Mouse (Mus musculus) stomach, embryonic 15.5 days (tissue): ENCODE measurements around the gene Lamb3. TPM values are rescaled to one million over a fixed set of nuclear protein-coding genes. Genes with fewer than 3 reads are reported as not detected.
A peak's percentile ranks its signal among the peaks of the same experiment; 100 is the strongest.

Experiments
- ATAC-seq: fragments of 200-750 bp; cut with Nextera tagmentation; 2 replicates; pipeline ENCODE4 v1.8.0; 2017; ENCODE audit warnings: low read depth, moderate number of reproducible peaks, moderate TSS enrichment; ENCODE audit not compliant: insufficient read depth, low FRiP score
- H3K27ac ChIP-seq: fragments of 300-500 bp; sonication (generic); 2 replicates; pipeline ENCODE4 v1.5.1; 2015; ENCODE audit warnings: mild to moderate bottlenecking, inconsistent platforms
- H3K27me3 ChIP-seq: fragments of 300-500 bp; sonication (generic); replicated peaks from 2 replicates; pipeline ENCODE4 v1.6.1; 2015; ENCODE audit warnings: inconsistent platforms
- H3K36me3 ChIP-seq: fragments of 300-500 bp; sonication (generic); 2 replicates; pipeline ENCODE4 v1.6.1; 2015; ENCODE audit warnings: inconsistent platforms
- H3K4me1 ChIP-seq: fragments of 300-500 bp; sonication (generic); 2 replicates; pipeline ENCODE4 v1.6.1; 2015; ENCODE audit warnings: inconsistent platforms
- H3K4me2 ChIP-seq: fragments of 300-500 bp; sonication (generic); 2 replicates; pipeline ENCODE4 v1.6.1; 2015; ENCODE audit warnings: mild to moderate bottlenecking, inconsistent platforms
- H3K4me3 ChIP-seq: fragments of 300-500 bp; sonication (generic); replicated peaks from 2 replicates; pipeline ENCODE4 v1.5.1; 2015; ENCODE audit warnings: inconsistent platforms
- H3K9ac ChIP-seq: fragments of 300-500 bp; sonication (generic); 2 replicates; pipeline ENCODE4 v1.6.1; 2015; ENCODE audit warnings: inconsistent platforms
- H3K9me3 ChIP-seq: fragments of 300-500 bp; sonication (generic); 2 replicates; pipeline ENCODE4 v1.6.1; 2016; ENCODE audit warnings: inconsistent platforms
- WGBS: fragments of 180-500 bp; shearing (Covaris S2); methylation state at CpG from one replicate; pipeline ENCODE4 v1.1.7; 2015; 5-methylcytosine and 5-hydroxymethylcytosine counted together
- polyA plus RNA-seq: library from polyadenylated mRNA; unstranded; fragments of >200 nt; fragmentation: Nextera tagmentation; extraction: Ambion mirVana; gene quantifications from 2 replicates; pipeline ENCODE4 v1.2.1, GENCODE M21; 2015

Lamb3 gene
- polyA plus RNA-seq, 1 experiment from 2014 or later = 12.5 TPM

DNA sequence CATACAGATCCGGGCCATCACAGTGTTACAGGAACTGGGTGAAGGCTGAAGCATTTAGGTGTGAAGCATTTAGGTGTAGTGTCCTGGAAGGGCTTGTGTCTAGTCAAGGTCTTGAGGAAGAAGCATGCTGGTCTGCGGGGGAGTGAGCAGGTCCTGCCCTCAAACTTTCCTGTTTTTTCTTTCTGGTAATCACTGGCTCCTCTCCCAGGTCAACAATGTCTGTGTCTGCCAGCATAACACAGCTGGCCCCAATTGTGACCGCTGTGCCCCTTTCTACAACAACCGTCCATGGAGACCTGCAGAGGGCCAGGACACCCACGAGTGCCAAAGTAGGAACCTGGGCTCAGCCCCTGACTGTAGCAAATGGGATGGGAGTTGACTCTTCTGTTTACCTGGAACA, 120.2 kb downstream of the Lamb3 start:
- Histone ChIP-seq H3K4me3 (no peak overlapping the region), H3K4me2 (no peak overlapping the region), H3K4me1 (no peaks in the 10 kb centered on the region), H3K9ac (no peak overlapping the region), H3K36me3 (no peaks in the 10 kb centered on the region), H3K9me3 (no peaks in the 10 kb centered on the region), H3K27me3 (no peaks in the 10 kb centered on the region), H3K27ac (no peak overlapping the region)
- WGBS = 71% methylated on average over 5 of the region's 5 CpGs
- ATAC-seq = no peak

DNA sequence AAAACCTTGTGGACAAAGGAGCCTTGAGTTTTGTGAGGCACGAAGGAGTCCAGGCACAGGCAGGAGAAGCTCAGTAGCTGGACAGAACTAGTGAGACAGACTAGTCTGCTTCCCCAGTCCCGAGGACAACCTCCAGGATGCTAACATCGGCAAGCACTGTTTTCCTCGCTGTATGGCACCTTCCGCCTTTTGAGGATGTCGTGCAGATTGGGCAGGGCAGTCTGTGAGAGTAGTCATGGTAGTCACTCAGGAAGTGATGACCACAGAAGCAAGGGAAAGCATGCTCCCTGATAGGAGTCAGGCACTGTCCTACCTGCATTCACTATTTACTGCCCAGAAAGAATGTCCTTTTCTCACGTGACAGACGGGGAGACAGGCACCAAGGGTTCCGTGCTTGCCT, 122.1 kb downstream of the Lamb3 start:
- H3K9ac ChIP-seq = no peak overlapping the region
- H3K27ac ChIP-seq = no peak overlapping the region
- H3K36me3 ChIP-seq = no peaks in the 10 kb centered on the region
- 85% methylated on average over 9 of the region's 9 CpGs for WGBS
- no peak overlapping the region for H3K4me3 ChIP-seq
- no peak overlapping the region for H3K4me2 ChIP-seq
- H3K4me1 ChIP-seq = no peaks in the 10 kb centered on the region; the same call in 1 of the 2 replicates
- no peak for ATAC-seq
- H3K27me3 ChIP-seq = no peaks in the 10 kb centered on the region
- H3K9me3 ChIP-seq = no peaks in the 10 kb centered on the region

DNA sequence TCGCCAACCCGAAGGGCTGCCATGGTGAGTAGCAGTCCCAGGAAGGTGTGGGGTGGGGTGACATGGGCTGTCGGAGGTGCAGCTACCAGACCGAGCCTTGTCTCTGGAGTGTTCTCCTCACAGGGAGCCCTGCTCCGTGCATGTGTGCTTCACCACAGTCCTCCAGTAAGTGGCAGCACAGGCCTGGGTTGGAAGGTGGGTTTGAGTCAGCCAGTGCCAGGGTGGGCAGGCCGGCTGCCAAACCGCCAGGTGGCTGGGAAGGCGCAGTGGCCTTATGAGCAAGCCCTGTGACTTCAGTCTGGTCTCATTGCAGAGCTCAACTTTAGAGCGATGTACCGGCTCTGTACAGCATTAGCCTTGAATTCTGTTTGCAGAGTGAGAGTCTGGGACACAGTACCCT, 122.7 kb downstream of the Lamb3 start:
- Histone ChIP-seq H3K9me3 (no peaks in the 10 kb centered on the region), H3K9ac (no peak overlapping the region), H3K27ac (no peak overlapping the region), H3K4me3 (no peak overlapping the region), H3K4me1 (peaks cover 3% of the 10 kb centered on the region; the same call in 1 of the 2 replicates), H3K27me3 (no peaks in the 10 kb centered on the region), H3K36me3 (no peaks in the 10 kb centered on the region), H3K4me2 (no peak overlapping the region)
- 47% methylated on average over 10 of the region's 10 CpGs for WGBS
- peak; percentile 41; the same call in 1 of the 2 replicates for ATAC-seq

DNA sequence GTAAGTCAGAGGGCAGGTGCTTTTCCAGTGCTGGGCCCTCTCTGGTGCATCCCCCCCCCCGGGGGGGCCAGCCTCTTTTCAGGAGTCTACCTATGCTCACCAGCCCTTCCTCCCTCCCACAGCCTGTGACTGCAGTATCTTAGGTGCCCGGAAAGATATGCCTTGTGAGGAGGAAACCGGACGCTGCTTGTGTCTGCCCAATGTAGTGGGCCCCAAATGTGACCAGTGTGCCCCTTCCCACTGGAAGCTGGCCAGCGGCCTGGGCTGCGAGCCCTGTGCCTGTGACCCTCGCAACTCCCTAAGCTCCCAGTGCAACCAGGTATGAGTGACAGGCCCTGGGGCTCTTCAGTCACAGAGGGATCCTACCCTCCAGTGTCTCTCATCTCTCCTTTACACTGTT, 123.1 kb downstream of the Lamb3 start:
- Histone ChIP-seq H3K36me3 (no peaks in the 10 kb centered on the region), H3K4me3 (no peak overlapping the region), H3K4me2 (no peak overlapping the region), H3K9ac (no peak overlapping the region), H3K9me3 (no peaks in the 10 kb centered on the region), H3K4me1 (peaks cover 3% of the 10 kb centered on the region; the same call in 1 of the 2 replicates), H3K27ac (no peak overlapping the region), H3K27me3 (no peaks in the 10 kb centered on the region)
- 83% methylated on average over 7 of the region's 7 CpGs for WGBS
- ATAC-seq = no peak

DNA sequence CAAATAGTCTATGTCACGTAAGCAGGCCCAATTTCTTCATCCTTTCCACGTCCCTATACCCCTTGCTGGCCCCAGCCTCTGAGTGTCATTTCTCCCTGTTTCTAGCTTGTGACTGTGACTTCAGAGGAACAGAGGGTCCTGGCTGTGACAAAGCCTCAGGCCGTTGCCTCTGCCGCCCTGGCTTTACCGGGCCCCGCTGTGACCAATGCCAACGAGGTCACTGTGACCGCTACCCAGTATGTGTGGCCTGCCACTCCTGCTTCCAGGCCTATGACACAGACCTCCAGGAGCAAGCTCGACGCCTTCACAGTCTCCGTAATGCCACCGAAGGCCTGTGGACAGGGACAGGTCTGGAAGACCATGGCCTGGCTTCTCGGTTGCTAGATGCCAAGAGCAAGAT, 124.5 kb downstream of the Lamb3 start:
- Histone ChIP-seq H3K27ac (no peak overlapping the region), H3K9me3 (no peaks in the 10 kb centered on the region), H3K4me1 (peaks cover 3% of the 10 kb centered on the region; the same call in 1 of the 2 replicates), H3K4me3 (no peak overlapping the region), H3K9ac (no peak overlapping the region), H3K4me2 (no peak overlapping the region), H3K36me3 (no peaks in the 10 kb centered on the region), H3K27me3 (no peaks in the 10 kb centered on the region)
- ATAC-seq = no peak
- WGBS = 83% methylated on average over 13 of the region's 13 CpGs

DNA sequence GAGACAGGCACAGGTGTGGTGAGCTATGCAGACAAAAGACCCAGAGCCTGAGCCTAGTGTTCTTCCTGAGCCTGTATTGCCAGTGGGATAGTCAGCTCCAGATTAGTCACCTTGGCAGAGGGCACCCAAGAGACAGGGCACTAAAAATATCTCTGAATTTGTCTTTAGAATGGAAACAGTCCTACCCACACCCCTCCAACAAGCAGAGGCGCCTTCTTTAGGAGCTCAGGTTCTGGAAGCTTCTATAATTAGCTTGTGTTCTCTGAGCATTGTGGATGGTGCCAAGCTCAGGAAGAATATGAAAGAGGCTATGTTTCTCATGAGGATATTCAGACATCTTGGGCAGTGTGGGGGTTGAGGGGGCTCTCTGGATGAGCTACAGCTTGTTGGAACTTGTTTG, 125.2 kb downstream of the Lamb3 start:
- no peak overlapping the region for H3K9ac ChIP-seq
- no peak overlapping the region for H3K4me2 ChIP-seq
- H3K9me3 ChIP-seq = no peaks in the 10 kb centered on the region
- no peak for ATAC-seq
- no peak overlapping the region for H3K27ac ChIP-seq
- 68% methylated on average over 1 of the region's 1 CpGs for WGBS
- no peaks in the 10 kb centered on the region for H3K27me3 ChIP-seq
- no peaks in the 10 kb centered on the region for H3K36me3 ChIP-seq
- H3K4me3 ChIP-seq = no peak overlapping the region
- peaks cover 3% of the 10 kb centered on the region; the same call in 1 of the 2 replicates for H3K4me1 ChIP-seq

DNA sequence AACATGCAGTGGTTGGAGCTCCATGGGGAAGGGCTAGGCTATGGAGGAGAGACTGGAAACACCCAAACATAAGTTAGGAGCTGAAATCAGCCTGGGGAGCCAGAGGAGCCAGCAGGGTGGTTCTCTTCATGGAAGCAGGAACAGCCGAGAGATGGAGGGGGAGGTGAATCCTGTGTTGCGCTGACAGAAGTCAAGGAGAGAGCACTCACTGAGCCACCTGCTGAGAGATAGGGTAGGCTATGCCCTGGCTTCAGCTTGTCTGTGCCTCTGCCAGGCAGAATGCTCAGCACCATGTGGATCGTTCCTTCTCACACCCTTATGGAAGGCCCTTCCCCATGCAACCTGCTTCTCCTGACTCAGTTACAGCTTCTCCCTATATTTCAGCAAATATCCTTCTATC, 126.3 kb downstream of the Lamb3 start:
- H3K4me2 ChIP-seq = no peak overlapping the region
- peaks cover 3% of the 10 kb centered on the region; the same call in 1 of the 2 replicates for H3K4me1 ChIP-seq
- H3K27ac ChIP-seq = no peak overlapping the region
- H3K9ac ChIP-seq = no peak overlapping the region
- no peaks in the 10 kb centered on the region for H3K36me3 ChIP-seq
- no peak for ATAC-seq
- no peaks in the 10 kb centered on the region for H3K27me3 ChIP-seq
- 71% methylated on average over 3 of the region's 3 CpGs for WGBS
- H3K4me3 ChIP-seq = no peak overlapping the region
- no peaks in the 10 kb centered on the region for H3K9me3 ChIP-seq

DNA sequence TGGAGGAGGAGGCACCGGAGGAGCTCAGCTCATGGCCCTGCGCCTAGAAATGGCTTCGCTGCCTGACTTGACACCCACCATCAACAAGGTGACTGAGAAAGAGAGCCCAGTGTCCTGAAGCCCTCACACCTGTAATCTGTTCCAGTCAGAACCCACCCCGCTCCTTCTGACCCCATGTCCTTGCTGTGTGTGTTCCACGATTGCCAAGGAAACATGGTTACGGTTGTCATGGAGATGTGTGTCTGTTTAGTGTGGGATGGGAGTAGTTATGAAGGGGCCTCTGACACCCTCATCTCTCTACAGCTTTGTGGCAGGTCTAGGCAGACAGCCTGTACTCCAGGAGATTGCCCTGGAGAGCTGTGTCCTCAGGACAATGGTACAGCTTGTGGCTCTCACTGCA, 127.0 kb downstream of the Lamb3 start:
- Histone ChIP-seq H3K4me3 (no peak overlapping the region), H3K4me1 (peaks cover 3% of the 10 kb centered on the region; the same call in 1 of the 2 replicates), H3K4me2 (no peak overlapping the region), H3K27me3 (no peaks in the 10 kb centered on the region), H3K9ac (no peak overlapping the region), H3K27ac (no peak overlapping the region), H3K9me3 (no peaks in the 10 kb centered on the region), H3K36me3 (no peaks in the 10 kb centered on the region)
- 70% methylated on average over 6 of the region's 6 CpGs for WGBS
- ATAC-seq = no peak

DNA sequence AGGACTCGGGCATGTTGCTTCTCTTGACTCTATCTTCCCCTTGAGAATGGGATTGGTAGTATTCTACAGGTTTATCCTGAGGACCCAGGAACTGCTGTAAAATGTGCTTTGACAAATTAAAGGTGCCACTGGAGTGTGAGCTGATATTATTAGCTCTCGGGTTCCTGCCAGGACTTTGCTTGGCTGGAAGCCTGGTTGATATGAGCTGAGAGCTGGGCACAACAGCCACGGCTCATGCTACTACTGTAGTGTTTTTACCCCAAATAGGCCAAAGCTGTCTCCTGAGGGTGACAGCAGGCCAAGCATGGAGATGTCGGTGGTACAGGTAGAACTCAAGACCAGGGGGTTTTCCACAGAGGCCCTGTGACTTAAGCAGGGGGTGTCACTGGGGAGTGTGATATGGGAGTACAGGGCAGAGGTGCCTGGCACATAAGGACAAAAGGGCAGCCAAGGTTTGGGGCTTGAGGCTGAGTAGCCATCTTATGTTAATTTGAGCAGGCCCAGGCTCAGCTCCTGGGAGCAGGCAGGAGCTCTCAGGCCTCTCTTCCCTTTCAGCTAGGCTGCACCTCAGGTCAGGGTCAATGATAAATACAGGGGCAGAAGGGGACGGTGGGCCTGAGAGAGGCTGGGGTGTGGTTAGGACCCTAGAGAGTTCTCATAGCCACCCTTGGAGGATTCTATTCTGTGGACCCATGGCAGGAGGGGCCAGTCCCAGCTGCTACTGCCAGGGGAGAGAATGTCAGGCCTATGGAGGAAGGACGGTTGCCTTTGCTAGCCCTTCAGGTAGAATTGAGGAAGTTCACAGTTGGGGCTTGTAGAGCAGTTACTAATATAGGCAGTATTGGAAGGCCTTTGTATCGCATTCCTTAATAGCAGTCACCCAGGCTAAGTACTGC, 128.9 kb downstream of the Lamb3 start:
- ATAC-seq = no peak
- Histone ChIP-seq H3K27ac (no peak overlapping the region), H3K4me1 (peaks cover 3% of the 10 kb centered on the region; the same call in 1 of the 2 replicates), H3K4me3 (no peak overlapping the region), H3K27me3 (no peaks in the 10 kb centered on the region; the same call in 1 of the 2 replicates), H3K9ac (no peak overlapping the region), H3K4me2 (no peak overlapping the region), H3K36me3 (no peaks in the 10 kb centered on the region), H3K9me3 (no peaks in the 10 kb centered on the region)
- WGBS = 73% methylated on average over 7 of the region's 7 CpGs

DNA sequence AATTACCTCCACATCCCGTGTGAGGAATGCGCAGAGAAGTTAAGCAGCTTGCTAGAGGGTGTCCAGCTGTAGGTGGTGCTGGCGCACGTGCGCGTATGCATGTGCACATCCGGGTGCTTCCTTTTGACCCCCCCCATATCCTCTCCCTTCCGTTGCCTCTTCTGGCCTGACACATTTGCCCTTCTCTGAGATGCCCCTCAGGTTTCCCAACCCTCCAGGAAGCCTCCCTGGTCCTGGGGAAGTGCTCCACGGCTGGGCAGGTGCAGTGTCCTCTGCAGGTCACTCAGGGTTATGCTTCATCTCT, 129.5 kb downstream of the Lamb3 start:
- ATAC-seq = no peak
- no peak overlapping the region for H3K27ac ChIP-seq
- no peaks in the 10 kb centered on the region for H3K36me3 ChIP-seq
- 78% methylated on average over 9 of the region's 9 CpGs for WGBS
- no peaks in the 10 kb centered on the region for H3K9me3 ChIP-seq
- H3K4me2 ChIP-seq = no peak overlapping the region
- no peaks in the 10 kb centered on the region; the same call in 1 of the 2 replicates for H3K27me3 ChIP-seq
- H3K4me3 ChIP-seq = no peak overlapping the region
- peaks cover 3% of the 10 kb centered on the region; the same call in 1 of the 2 replicates for H3K4me1 ChIP-seq
- H3K9ac ChIP-seq = no peak overlapping the region

DNA sequence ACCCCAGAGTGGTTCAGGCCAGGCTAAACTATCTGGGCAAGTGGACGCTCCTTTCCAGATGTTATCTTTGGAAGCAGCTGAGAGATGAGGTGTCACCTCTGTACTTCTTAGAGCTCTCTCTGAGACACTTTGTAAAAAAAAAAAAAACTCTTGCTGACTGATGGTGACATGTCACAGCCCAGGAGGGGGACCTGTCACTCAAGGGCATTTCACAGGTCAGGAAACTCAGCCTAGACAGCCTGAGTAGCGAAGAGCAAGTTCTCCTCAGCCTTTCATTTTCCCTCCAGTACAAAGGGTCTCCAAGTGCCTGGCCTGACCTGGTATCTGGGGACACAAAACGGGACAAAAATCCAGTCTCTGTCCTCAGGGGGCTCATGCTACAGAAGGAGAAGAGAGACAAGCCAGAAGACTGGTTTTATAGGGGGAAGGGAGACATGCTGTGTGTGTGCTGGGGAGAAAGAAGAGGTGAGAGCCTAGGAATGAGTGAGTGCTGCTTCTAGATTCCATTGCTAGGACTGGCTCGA, 130.3 kb downstream of the Lamb3 start:
- no peaks in the 10 kb centered on the region for H3K36me3 ChIP-seq
- ATAC-seq = no peak
- H3K27ac ChIP-seq = no peak overlapping the region
- no peak overlapping the region for H3K9ac ChIP-seq
- no peaks in the 10 kb centered on the region for H3K9me3 ChIP-seq
- no peak overlapping the region for H3K4me3 ChIP-seq
- no peak overlapping the region for H3K4me2 ChIP-seq
- peaks cover 3% of the 10 kb centered on the region; the same call in 1 of the 2 replicates for H3K4me1 ChIP-seq
- 71% methylated on average over 4 of the region's 4 CpGs for WGBS
- no peaks in the 10 kb centered on the region; the same call in 1 of the 2 replicates for H3K27me3 ChIP-seq

DNA sequence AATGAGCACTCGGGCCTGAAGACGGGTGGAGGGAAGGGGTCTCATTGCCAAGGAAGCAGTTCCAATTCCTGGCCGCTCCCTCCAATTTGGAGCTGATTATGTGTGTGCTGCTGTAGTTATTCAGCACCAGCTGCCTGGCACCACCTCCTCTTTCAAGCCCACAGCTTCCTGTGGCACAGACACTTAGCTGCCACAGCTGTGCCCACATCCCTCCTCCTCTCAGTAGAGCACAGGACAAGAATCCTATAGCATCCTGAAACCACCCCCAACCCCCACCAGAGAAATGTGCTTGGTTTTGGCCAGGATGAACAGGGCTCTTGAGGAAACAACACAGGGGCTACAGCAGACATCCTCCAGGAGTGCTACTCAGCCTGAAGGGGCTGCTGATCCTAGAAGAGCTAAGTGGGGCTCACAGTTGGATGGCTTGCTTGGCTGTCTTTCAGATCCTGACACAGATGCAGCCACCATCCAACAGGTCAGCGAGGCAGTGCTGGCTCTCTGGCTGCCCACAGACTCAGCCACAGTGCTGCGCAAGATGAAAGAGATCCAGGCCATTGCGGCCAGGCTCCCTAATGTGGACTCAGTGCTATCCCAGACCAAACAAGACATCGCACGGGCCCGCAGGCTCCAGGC, 131.0 kb downstream of the Lamb3 start:
- Histone ChIP-seq H3K27ac (no peak overlapping the region), H3K9ac (no peak overlapping the region), H3K27me3 (no peaks in the 10 kb centered on the region; the same call in 1 of the 2 replicates), H3K4me1 (peaks cover 3% of the 10 kb centered on the region; the same call in 1 of the 2 replicates), H3K36me3 (no peaks in the 10 kb centered on the region), H3K9me3 (no peaks in the 10 kb centered on the region), H3K4me3 (no peak overlapping the region), H3K4me2 (no peak overlapping the region)
- no peak for ATAC-seq
- WGBS = 84% methylated on average over 9 of the region's 9 CpGs
